Mouse (Mus musculus) mouse embryonic stem cell (cell line): ENCODE measurements around the gene Card11.

Experiments
- in situ Hi-C, 2 experiments: fragments of 300-500 bp; cut with MboI; formaldehyde crosslinking; loops; 1 replicate in 1 of 2; 3 replicates in 1 of 2; pipeline ENCODE4 v1.14.3; 2019 to 2020; ENCODE audit warnings: low sequenced_read_pairs in 2 of 2, low pct_unique_long_range_greater_than_20kb in 1 of 2, mixed read lengths in 1 of 2; ENCODE audit not compliant: unreplicated experiment in 1 of 2

The Card11 gene

DNA sequence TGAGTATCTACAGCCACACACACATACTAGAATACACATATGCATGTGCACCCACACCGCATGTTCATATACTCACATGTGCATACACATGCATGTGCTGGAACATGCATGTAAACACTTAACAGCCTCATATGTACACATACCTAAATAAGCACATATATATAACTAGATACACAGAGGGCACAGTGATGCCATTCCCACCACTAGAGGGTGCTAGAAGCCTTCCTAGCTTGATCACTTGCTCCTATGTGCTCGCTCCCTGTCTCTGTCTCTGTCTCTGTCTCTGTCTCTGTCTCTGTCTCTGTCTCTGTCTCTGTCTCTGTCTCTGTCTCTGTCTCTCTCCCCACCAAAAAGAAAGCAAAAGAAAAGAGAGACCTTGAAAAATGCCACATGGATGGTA is 131.3 kb downstream of the Card11 start:
- in situ Hi-C loops: no loop called here

DNA sequence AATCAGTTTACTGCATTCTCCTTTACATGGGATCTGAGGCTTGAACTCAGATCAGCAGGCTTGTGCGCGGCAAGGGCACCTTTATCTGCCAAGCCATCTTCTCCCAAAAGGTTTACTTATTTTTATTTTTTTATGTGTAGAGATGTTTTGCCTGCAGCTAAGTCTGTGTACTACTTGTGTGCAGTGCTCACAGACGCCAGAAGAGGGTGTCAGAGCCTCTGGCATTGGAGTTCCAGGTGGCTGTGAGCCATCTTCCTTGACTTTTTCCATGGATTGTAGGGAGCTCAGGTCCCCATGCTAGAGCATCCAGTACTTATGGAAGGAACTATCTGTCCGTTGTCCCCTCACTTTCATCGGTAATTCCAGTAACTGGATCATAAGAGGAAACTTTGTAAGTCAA is 140.7 kb downstream of the Card11 start:
- in situ Hi-C loops: no loop called here

DNA sequence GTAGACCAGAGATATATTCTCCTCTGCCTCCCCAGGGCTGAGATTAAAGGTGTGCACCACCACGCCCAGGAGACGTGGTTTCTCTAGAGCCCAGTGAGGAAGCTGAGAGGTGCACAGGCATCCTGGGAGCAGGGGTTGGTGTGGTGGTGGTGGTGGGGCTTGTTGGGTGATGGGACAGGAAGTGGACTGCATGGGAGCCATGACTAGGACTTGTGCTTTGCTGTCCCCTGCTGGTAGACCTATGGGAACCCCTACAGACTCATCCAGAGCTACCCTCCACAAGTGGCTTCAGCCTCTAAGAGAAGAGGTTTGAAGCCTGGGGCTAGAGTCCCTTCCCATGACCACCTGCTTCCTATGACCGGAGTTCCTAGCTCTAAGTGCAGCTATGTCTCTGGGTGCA is 142.0 kb downstream of the Card11 start:
- in situ Hi-C loops: no loop called here

DNA sequence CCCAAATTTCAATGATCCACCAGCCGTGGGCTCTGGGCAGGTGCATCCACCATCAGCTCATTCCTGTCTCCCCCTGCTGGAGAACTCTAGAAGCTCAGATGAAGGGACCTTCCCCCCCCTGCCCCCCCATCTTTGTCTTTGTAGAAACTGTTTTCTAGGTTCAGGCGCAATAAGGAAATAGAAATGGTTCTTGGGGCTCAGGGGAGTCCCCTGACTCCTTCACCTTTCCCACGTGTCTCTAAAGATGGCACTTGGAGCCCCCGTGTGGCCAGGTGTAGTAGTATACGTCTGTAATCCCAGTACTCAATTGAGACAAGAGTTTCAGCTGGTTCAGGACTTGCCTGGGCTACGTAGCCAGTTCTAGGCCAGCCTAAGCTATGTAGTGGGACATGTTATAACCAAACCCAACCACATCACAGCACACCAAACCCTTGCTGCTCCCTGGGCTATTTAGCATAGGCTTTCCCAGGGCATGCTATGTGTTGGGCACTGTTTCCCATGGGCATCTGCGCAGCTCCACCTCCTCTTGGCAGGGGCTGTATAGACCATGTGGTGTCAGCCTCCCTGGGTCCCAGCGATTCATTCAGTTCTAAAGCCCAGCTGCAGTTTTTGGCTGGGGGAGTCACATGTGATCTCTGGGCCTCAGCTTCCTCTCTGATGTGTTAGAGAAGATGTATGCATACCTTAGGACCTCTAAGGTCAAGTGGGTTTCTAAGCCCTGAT is 142.8 kb downstream of the Card11 start:
- in situ Hi-C loops: no loop called here

DNA sequence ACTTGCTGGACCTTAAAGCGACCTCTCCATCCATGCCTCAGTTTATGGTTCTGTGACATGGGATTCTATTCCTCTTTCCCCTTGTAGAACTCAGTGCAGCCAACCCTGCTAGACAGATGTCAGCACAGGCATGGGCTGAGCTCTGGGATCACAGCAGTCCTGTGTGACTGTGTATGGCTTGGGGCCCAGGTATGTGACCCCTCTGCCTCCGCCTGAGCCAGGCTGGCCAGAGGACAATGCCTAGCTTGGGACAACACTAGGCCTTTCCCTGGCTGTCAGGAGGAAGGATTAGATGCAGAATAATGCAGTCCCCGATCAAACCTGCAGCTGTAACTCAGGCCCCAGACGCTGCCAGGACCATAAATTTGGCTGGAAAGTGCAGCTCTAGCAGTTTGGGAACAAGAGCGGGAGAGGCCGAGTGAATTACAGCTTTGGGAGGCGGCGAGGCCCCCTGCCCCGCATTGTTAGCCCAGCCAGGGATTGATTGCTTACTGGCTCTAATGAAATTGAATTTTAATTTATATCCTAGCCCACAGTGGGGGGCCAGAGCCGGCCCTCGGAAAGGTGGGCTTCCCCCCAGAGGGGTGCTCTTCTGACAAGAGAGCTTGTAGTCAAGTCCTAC is 144.4 kb downstream of the Card11 start:
- in situ Hi-C loops: no loop called here

DNA sequence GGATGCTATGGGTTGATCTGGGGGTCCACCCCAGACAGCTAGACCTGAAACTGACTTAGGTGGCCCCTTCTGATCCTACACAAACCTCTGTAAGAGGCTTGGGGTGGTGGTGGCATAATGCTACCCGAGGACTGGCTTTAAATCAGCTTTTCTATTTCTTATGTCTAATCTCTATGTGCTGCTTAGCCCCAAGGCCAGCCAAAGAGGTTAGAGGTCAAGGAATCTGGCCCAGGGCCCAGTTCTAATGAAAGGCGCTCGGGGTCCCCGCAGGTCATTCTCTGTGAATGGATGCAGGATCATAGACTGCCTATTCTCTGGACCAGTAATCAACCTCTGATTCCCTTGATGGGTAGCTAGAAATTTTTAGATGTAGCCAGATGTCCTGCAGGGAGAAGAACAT is 145.7 kb downstream of the Card11 start:
- in situ Hi-C loops: no loop called here

DNA sequence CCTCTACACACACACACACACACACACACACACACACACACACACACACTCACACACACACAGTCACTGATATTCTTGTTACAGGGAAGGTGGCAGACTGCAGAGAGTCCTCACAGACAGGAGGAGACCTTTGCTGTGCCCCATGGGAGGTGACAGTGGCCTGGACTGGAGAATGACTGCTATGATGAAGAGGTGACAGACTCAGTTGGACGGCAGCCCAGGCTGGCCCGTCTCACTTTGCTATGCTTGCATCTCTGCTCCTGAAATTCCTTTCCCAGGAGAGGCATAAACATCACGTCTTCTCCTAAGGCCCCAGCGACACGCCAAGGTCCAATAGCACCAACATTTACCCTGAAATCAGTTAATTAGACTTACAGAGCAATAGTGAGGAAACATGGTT is 146.7 kb downstream of the Card11 start:
- in situ Hi-C loops: no loop called here

DNA sequence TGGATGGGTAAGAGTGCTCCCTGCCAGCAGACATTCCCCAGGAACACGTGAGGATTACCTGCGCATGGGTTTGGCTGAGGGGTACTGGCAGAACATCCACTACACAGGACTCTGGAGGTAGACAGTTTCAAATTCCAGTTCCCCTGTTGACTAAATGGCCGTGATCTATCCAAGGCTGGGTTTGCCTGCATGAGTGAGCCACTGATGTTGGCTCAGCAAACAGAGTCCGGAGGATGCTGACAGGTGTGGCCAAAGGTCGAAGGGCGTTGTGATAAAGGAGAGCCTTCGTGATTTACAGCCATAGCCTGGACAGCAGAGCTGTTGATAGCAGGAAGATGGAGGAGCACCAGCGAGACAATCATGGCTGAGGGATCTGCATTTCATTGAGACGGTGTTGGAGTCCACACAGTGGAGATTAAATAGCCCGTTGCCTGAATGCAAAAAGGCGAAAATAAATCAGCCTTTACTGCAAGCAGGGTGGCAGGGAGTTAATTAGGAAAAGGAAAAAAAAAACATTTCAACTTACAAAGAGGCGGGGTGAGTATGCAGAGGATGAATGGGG is 147.9 kb downstream of the Card11 start:
- in situ Hi-C loops: no loop called here

DNA sequence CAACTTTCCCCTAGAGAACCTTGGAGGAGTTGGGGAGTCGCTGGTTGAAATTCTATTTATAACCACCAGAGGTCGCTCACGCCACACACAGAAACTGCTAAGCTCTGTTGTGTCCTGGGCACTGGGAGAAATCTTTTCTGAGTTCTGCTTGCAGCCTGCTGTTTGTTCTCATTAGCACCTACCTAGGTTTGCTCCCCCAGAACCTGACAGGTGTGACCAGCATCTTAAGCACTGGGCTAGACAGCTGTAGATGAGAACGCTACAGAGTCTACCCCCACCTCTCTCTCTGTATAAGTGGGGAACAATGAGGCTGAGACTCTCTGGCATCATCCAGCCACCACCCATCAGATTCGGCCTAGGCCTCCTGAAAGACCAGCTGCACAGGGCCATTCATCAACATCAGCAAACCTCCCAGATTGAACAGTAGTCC is 153.1 kb downstream of the Card11 start:
- in situ Hi-C loops: no loop called here

DNA sequence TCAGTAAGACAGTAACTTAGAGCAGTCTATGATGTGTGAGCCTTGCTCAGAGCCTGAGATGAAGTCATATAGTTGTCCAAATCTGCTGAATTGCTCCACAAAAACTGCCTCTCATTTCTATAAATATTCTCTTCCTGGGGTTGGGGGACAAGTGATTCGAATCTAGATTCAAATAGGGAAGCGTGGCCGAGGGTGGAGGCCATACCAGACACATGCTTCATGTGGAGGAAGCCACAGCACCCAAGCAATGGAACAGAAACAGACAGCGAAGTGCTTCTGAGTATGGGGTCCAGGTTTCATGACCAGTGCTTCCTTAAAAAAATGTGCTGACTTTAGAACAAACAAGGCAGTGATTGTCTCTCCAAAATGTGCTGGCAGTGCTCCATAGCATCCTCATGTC is 158.4 kb downstream of the Card11 start:
- in situ Hi-C loops: no loop called here

DNA sequence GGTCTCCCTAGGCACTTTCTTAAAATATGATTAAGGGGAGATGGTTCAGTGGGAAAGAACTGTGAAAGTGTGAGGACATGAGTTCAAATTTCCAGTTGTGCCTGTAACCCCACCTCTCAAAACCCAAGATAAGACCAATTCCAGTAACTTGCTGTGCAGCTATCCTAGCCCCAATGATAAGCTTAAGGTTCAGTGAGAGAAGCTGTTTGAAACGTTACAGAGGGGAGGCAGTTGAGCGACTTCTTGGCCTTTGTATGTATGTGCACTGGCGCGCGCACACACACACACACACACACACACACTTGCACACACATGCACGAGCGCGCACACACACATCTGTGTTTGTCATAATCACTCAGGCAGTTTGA is 169.3 kb downstream of the Card11 start:
- in situ Hi-C loops: no loop called here

DNA sequence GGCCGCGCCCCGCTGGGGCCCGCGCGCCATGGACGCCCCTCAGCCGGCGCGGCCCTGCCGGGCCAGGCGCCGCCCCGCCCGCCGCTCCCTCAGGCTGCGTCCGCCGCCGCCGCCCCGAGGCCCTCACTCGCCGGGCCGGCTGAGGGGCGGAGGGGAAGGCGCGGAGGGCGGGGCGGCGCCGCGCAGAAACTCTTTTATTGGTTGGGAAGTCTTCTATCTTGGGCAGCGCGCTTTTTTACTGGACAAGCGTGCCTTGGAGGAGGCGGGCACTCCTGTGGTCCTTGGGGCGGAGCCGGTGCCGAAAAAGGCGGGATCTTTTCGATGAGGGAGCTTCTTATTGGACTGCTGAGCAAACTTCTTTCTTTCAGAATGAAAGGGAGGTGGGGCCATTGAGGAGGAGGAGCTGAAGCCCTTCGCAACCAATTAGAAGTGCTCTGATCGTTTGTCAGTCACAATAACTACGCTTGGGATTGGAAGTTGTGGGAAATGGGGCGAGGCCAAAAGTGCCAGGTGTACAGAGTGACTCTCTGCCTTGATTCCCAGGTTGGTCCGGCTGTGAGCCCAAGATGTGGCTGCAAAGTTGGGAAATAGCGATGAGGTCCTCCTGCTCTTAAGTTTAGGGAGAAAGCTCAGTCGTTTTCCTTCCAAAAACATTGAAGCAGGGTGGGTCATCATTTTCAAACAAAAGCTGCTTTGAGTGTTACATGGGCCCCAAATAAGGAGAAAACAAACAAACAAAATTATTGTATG is 169.9 kb downstream of the Card11 start, which contains the start of gene Gna12:
TSS of gene Gna12 (minus strand) at position 118 of the 750 bp plus-strand sequence.
- in situ Hi-C loops: no loop called here

DNA sequence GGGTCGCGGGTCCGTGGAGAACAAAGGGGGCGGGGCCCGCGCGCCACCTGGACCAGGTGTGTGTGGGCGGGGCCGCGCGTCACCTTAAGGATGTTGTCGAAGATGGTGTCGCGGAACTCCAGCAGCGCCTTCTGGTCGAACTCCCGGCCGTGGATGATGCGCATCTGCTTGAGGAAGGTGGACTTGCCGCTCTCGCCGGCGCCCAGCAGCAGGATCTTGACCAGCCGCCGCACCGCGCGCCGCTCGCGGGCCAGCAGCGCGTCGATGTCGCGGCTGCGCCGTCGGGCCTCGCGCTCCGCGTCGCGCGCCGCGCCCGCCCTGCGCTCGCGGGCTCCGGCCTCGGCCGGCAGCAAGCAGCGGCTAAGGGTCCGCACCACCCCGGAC is 170.5 kb downstream of the Card11 start:
- in situ Hi-C loops: no loop called here

DNA sequence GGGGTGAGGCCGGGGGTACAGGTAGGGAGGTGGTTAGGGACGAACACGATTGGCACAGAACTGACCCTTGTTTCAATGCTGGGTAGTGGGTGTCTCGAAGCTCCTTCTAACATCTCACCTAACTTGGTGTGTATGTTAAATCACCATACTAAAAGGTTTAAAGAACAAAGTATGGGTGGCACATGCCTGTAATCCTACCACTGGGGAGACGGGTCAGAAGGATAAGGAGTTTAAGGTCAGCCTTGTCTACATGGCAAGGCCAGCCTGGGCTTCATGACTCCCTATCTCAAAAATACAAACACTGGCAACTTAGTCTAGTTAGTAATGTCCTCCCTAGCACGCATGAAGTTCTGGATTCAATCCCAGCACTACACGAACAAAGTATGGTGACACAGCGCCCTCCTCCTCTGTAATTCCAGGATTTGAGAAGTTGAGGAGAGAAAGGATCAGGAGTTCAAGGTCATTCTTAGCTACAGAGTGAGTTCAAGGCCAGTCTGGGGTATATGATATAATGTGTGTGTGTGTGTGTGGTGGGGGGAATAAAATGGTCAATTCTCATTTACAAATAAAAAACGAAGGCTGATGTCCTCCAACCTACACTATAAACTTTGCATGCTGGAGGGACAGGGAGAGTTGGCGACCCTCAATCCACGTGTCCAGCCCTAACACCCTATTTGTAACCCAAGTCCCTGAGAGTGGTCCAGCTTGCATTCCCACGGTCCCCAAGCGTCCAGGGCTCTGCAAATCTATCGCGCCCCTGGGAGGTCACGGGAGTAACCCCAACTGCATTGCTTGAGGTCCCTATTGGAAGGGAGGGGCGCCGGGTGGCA is 171.1 kb downstream of the Card11 start:
- in situ Hi-C loops: no loop called here

DNA sequence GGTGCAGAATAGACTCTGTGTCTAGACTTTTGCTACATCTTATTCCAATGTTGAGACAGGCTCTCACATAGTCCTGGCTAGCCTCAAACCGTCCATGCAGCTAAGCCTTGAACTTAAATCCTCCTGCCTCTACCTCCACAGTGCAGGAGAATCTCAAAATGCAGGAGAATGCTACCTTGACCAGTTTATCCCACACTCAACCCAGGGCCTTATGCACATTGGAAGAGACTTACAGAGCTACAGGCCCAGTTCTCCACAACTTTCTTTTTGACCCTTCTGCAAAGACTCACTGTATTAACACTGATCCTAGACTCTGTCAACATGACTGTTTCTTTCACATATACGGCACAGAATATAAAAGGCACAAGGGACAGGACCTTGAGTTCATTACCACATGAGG is 172.0 kb downstream of the Card11 start:
- in situ Hi-C loops: no loop called here

DNA sequence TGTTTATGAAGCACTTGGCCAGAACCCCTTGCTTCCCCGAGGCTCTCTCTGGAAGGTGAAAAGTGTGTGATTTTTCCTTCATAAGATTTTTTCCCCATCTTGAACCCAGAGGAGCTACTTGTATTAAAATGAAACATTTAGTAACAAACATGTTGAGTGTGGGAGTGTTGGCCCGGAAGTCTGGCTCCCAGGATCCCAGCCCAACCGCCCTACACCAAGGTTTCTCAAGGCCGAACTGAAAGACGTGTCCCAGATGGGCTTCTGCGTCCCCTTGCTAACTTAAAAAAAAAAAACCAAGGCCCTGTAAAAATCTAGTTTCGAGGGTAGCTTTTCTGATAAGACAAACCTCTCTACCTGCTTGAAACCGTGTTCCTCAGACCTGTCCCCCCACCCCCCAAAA is 172.5 kb downstream of the Card11 start:
- in situ Hi-C loops: no loop called here

DNA sequence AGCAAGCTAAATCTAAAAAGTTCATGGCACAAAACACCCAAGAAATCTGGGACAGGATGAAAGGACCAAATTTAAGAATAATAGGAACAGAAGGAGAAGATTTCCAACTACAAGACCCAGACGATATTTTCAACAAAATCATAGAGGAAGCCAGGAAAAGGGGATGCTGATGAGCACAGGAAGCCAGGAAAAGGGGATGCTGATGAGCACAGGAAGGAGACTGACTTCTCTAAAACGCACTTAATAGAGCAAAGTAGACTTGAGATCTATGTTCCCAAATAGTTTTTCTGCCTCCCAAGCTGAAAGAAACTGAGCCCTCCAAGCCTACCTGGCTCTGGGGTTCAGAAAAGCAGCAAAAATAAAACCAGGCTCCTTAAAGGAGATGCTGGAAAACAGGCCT is 173.0 kb downstream of the Card11 start:
- in situ Hi-C loops: no loop called here

DNA sequence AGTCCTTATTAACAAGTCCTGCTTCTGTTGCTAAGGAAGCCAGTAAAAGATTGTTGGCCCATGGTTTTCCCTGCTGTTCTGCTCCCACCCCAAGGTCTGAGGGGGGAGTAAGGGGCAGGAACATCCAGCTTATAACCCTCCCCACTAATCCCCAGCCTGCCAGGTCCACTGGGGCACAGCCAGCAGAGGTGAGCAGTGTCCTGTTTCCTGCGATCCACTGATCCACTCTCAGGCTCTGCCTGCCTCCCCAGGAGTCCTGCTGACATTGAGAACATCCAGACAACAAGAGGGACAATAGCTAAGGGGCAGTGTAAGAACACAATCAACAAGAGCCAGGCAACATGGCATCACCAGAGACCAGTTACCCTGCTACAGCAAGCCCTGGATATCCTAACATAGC is 173.6 kb downstream of the Card11 start:
- in situ Hi-C loops: no loop called here

DNA sequence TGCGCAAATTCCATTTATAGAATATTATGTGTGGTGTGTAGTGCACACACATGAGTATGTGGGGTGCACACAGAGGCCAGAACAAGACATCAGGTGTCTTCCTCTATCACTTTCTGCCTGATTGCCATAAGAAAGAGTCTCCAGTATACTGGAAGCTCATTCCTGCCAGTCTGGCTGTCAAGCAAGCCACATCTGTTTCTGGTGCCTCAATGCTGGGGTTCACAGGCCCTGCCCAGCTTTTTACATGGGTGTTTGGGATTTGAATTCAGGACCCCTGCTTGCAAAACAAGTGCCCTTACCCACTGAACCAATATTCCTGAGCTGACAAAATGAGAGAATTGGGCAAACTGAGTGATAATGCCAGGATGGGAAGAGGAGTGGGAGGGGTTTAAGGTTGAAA is 174.3 kb downstream of the Card11 start:
- in situ Hi-C loops: no loop called here
